Mouse (Mus musculus) stomach, postnatal 0 days (tissue): ENCODE data around the gene Zfp455.

Source experiments
- CTCF ChIP-seq: IDR thresholded peaks from 2 replicates; pipeline ENCODE4 v1.5.1; 2016; ENCODE audit warnings: antibody characterized with exemption, low read depth, mild to moderate bottlenecking, moderate library complexity
- EP300 ChIP-seq: optimal IDR thresholded peaks from 2 replicates; pipeline ENCODE3; 2016; ENCODE audit warnings: antibody characterized with exemption

DNA sequence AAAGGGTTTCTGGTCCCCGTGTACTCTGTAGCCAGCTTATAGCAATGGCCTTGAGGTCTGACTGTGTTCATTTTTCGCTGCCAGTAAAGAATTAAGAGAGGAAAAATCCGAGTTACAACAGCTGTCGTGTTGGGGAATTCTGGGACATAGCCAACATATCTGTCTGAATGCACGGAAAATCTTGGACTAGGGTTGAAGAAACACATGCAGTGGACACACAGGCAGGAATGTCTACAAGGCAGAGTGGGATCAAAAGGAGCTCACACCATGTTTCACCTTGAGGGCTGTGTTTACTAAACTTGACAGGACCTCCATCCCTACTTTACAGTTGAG, 20.6 kb upstream of the Zfp455 start:
- TF ChIP-seq CTCF: no peak
- TF ChIP-seq EP300: no peak
